In genomic region chr11:67454874-67455526, GRCm38 (mm10) we compare ENCODE assay signal across 8 mouse cellular contexts. TPM values are rescaled to one million over a fixed set of nuclear protein-coding genes. Genes with fewer than 3 reads are reported as not detected.
A peak's percentile ranks its signal among the peaks of the same experiment; 100 is the strongest.
DNase-seq lines count a peak whose midpoint lies in the region; ATAC-seq and TF ChIP-seq lines count a peak whose summit lies in the region.

TSS of gene Gas7 (plus strand) at chr11:67455437.

- under 1% methylated on average over 74 of the region's 78 CpGs for WGBS in embryonic facial prominence, embryonic 12.5 days
- WGBS in heart, embryonic 14.5 days: under 1% methylated on average over 70 of the region's 78 CpGs
- under 1% methylated on average over 78 of the region's 78 CpGs for WGBS in liver, embryonic 15.5 days (ENCODE audit: insufficient replicate concordance)
- WGBS in neural tube, embryonic 11.5 days: under 1% methylated on average over 55 of the region's 78 CpGs

- no peak for DNase-seq in testis, postnatal 14 days (ENCODE audit: low spot score)
- peak; percentile 76 for DNase-seq in kidney, postnatal 14 days
- DNase-seq in neural tube, embryonic 11.5 days (ENCODE audit: low spot score): peak; percentile 63

- peak; percentile 80; the same call in 1 of the 2 replicates for ATAC-seq in embryonic facial prominence, embryonic 12.5 days (ENCODE audit: insufficient number of reproducible peaks, insufficient read depth, low FRiP score, low TSS enrichment)
- ATAC-seq in heart, embryonic 14.5 days (ENCODE audit: insufficient number of reproducible peaks, insufficient read depth, low FRiP score, low read depth): peak; percentile 81; the same call in 1 of the 2 replicates
- ATAC-seq in liver, embryonic 15.5 days (ENCODE audit: insufficient read depth): 0 out of 2 replicates have a peak, but pooled peaks have one; percentile 49
- ATAC-seq in neural tube, embryonic 11.5 days (ENCODE audit: insufficient read depth, low FRiP score, low TSS enrichment): peak; percentile 86
- ATAC-seq in CD4-positive, CD25-positive, alpha-beta regulatory T cell, adult 4 months: no peak

- H3K4me2 ChIP-seq in embryonic facial prominence, embryonic 12.5 days (replicated peaks): peak within 1 kb of the TSS; percentile 98
- peak within 1 kb of the TSS; percentile 99 for H3K4me2 ChIP-seq in heart, embryonic 14.5 days (ENCODE audit: low read length)
- H3K4me2 ChIP-seq in liver, embryonic 15.5 days: peak within 1 kb of the TSS; percentile 74
- peak within 1 kb of the TSS; percentile 98 for H3K4me2 ChIP-seq in neural tube, embryonic 11.5 days (ENCODE audit: low read depth)

- H3K27me3 ChIP-seq in testis, adult 2 months (ENCODE audit: control insufficient read depth, insufficient read depth, low read length): no peaks in the 10 kb centered on the region; the same call in 1 of the 2 replicates
- H3K27me3 ChIP-seq in embryonic facial prominence, embryonic 12.5 days: peaks cover 28% of the 10 kb centered on the region
- no peaks in the 10 kb centered on the region for H3K27me3 ChIP-seq in heart, embryonic 14.5 days (ENCODE audit: control insufficient read depth, insufficient read depth, low read length)
- H3K27me3 ChIP-seq in liver, embryonic 15.5 days: peaks cover 40% of the 10 kb centered on the region
- peaks cover 5% of the 10 kb centered on the region for H3K27me3 ChIP-seq in neural tube, embryonic 11.5 days (ENCODE audit: control insufficient read depth, insufficient read depth, low read length)

- H3K9ac ChIP-seq in embryonic facial prominence, embryonic 12.5 days: peak within 1 kb of the TSS; percentile 65
- peak within 1 kb of the TSS; percentile 82 for H3K9ac ChIP-seq in heart, embryonic 14.5 days (ENCODE audit: low read length)
- H3K9ac ChIP-seq in liver, embryonic 15.5 days: no peak within 1 kb of the TSS
- H3K9ac ChIP-seq in neural tube, embryonic 11.5 days (ENCODE audit: low read length): peak within 1 kb of the TSS; percentile 67

- no peak for TF ChIP-seq POLR2A in testis, adult 2 months (IDR thresholded peaks at IDR 0.05; ENCODE audit: control insufficient read depth, low read depth, low read length)

- peaks cover 14% of the 10 kb centered on the region for H3K4me1 ChIP-seq in testis, adult 2 months (ENCODE audit: control insufficient read depth, insufficient read depth, low read length)
- no peaks in the 10 kb centered on the region; the same call in 1 of the 2 replicates for H3K4me1 ChIP-seq in embryonic facial prominence, embryonic 12.5 days
- H3K4me1 ChIP-seq in heart, embryonic 14.5 days (ENCODE audit: control insufficient read depth in 2 of 2, insufficient read depth in 2 of 2, low read length in 2 of 2): peaks cover 3 to 19% of the 10 kb centered on the region in 2 experiments
- no peaks in the 10 kb centered on the region for H3K4me1 ChIP-seq in liver, embryonic 15.5 days (replicated peaks)
- H3K4me1 ChIP-seq in neural tube, embryonic 11.5 days (ENCODE audit: control insufficient read depth, insufficient read depth, low read length): peaks cover 5% of the 10 kb centered on the region

- TF ChIP-seq CTCF in testis, adult 2 months (IDR thresholded peaks at IDR 0.05; ENCODE audit: control insufficient read depth, insufficient read depth, insufficient replicate concordance, low read depth, low read length): no peak

- H3K9me3 ChIP-seq in embryonic facial prominence, embryonic 12.5 days: no peaks in the 10 kb centered on the region
- H3K9me3 ChIP-seq in heart, embryonic 14.5 days (ENCODE audit: control insufficient read depth, low read length): no peaks in the 10 kb centered on the region
- H3K9me3 ChIP-seq in liver, embryonic 15.5 days (replicated peaks): no peaks in the 10 kb centered on the region
- no peaks in the 10 kb centered on the region for H3K9me3 ChIP-seq in neural tube, embryonic 11.5 days (ENCODE audit: control insufficient read depth, low read length)

- H3K27ac ChIP-seq in testis, adult 2 months (ENCODE audit: control insufficient read depth, insufficient read depth, low read depth, low read length): no peak within 1 kb of the TSS
- no peak within 1 kb of the TSS for H3K27ac ChIP-seq in embryonic facial prominence, embryonic 12.5 days
- H3K27ac ChIP-seq in heart, embryonic 14.5 days (replicated peaks in 1 of 2; ENCODE audit: control insufficient read depth in 1 of 2, insufficient read depth in 1 of 2, low read depth in 2 of 2, low read length in 2 of 2): peak within 1 kb of the TSS in 1 of 2 experiments; percentile 45; a peak in 2 of 4 replicates
- no peak within 1 kb of the TSS for H3K27ac ChIP-seq in liver, embryonic 15.5 days (replicated peaks)
- no peak within 1 kb of the TSS for H3K27ac ChIP-seq in neural tube, embryonic 11.5 days (ENCODE audit: low read depth, low read length)

- peak within 1 kb of the TSS; percentile 69 for H3K4me3 ChIP-seq in testis, adult 2 months (ENCODE audit: control insufficient read depth, low read depth, low read length)
- peak within 1 kb of the TSS; percentile 73 for H3K4me3 ChIP-seq in embryonic facial prominence, embryonic 12.5 days
- H3K4me3 ChIP-seq in heart, embryonic 14.5 days (ENCODE audit: control insufficient read depth in 1 of 2, insufficient read depth in 1 of 2, low read depth in 1 of 2, low read length in 2 of 2): peak within 1 kb of the TSS; percentile 74 to 81
- H3K4me3 ChIP-seq in liver, embryonic 15.5 days (replicated peaks): peak within 1 kb of the TSS; percentile 55
- H3K4me3 ChIP-seq in neural tube, embryonic 11.5 days (ENCODE audit: low read depth, low read length): peak within 1 kb of the TSS; percentile 69

- no peaks in the 10 kb centered on the region for H3K36me3 ChIP-seq in testis, adult 2 months (ENCODE audit: control insufficient read depth, insufficient read depth, low read length)
- H3K36me3 ChIP-seq in embryonic facial prominence, embryonic 12.5 days: no peaks in the 10 kb centered on the region
- H3K36me3 ChIP-seq in heart, embryonic 14.5 days (ENCODE audit: control insufficient read depth, insufficient read depth, low read length): no peaks in the 10 kb centered on the region
- H3K36me3 ChIP-seq in liver, embryonic 15.5 days (replicated peaks): no peaks in the 10 kb centered on the region
- H3K36me3 ChIP-seq in neural tube, embryonic 11.5 days (ENCODE audit: control insufficient read depth, insufficient read depth, low read length): no peaks in the 10 kb centered on the region

RNA-seq across cellular contexts. Expression of gene Gas7, which starts in this region (rescaled TPM):
- 11.6 and 14.4 TPM in 2 replicates for polyA plus RNA-seq in testis, adult 2 months (2012; rRNA removed)
- polyA plus RNA-seq in embryonic facial prominence, embryonic 12.5 days (2016; fragmentation: Nextera tagmentation; extraction: Ambion mirVana): 5.5 and 6.0 TPM in 2 replicates
- polyA plus RNA-seq in heart, embryonic 14.5 days (2014; fragmentation: Nextera tagmentation; extraction: Ambion mirVana): 7.5 TPM in 2 replicates
- polyA plus RNA-seq in liver, embryonic 15.5 days (2015; fragmentation: Nextera tagmentation; extraction: Ambion mirVana): 2.0 and 2.2 TPM in 2 replicates
- polyA plus RNA-seq in neural tube, embryonic 11.5 days (2014; fragmentation: Nextera tagmentation; extraction: Ambion mirVana): 3.5 and 4.4 TPM in 2 replicates
- polyA plus RNA-seq in CD4-positive, CD25-positive, alpha-beta regulatory T cell, adult 4 months (2017; shearing (Covaris generic)): under 1 TPM; 0.12 to 0.85 TPM
